Mouse (Mus musculus): ENCODE measurements around the gene Gm9844. TPM values are rescaled to one million over a fixed set of nuclear protein-coding genes. Genes with fewer than 3 reads are reported as not detected.
A peak's percentile ranks its signal among the peaks of the same experiment; 100 is the strongest.

Gene Gm9844
- polyA plus RNA-seq, 1 experiment from 2014 or later: 24.3 TPM

- H3K36me3 ChIP-seq: no peaks in the 10 kb centered on the region
- H3K4me3 ChIP-seq: no peak overlapping the region
- DNase-seq (ENCODE audit: low spot score): peak; percentile 50
- WGBS: 37% methylated on average over 6 of the region's 6 CpGs
- H3K4me1 ChIP-seq (replicated peaks): peaks cover 30% of the 10 kb centered on the region
- H3K27ac ChIP-seq: 0 out of 2 replicates have a peak overlapping the region, but pooled peaks have one; percentile 35
- H3K27me3 ChIP-seq (ENCODE audit: insufficient read depth, poor library complexity, severe bottlenecking): no peaks in the 10 kb centered on the region
- no peaks in the 10 kb centered on the region for H3K9me3 ChIP-seq
These were observed 11.1 kb upstream of the Gm9844 start for GRCm38 (mm10) chr7:24850899-24851303.

GRCm38 (mm10) chr7:24851596-24852325 is 10.3 kb upstream of the Gm9844 start:
- Histone ChIP-seq H3K4me3 (no peak overlapping the region), H3K4me1 (replicated peaks) (peaks cover 28% of the 10 kb centered on the region), H3K9me3 (no peaks in the 10 kb centered on the region), H3K27me3 (ENCODE audit: insufficient read depth, poor library complexity, severe bottlenecking) (no peaks in the 10 kb centered on the region), H3K36me3 (no peaks in the 10 kb centered on the region), H3K27ac (peak overlapping the region; percentile 3; the same call in 1 of the 2 replicates)
- DNase-seq (ENCODE audit: low spot score): no peak
- WGBS: 89% methylated on average over 5 of the region's 5 CpGs

GRCm38 (mm10) chr7:24852557-24853232 is 9.3 kb upstream of the Gm9844 start:
- DNase-seq (ENCODE audit: low spot score): no peak
- 80% methylated on average over 8 of the region's 8 CpGs for WGBS
- Histone ChIP-seq H3K36me3 (no peaks in the 10 kb centered on the region), H3K9me3 (no peaks in the 10 kb centered on the region), H3K27ac (peak overlapping the region; percentile 72; the same call in 1 of the 2 replicates), H3K4me3 (no peak overlapping the region), H3K4me1 (replicated peaks) (peaks cover 33% of the 10 kb centered on the region), H3K27me3 (ENCODE audit: insufficient read depth, poor library complexity, severe bottlenecking) (no peaks in the 10 kb centered on the region)

GRCm38 (mm10) chr7:24853233-24853563 is 8.8 kb upstream of the Gm9844 start:
- Histone ChIP-seq H3K9me3 (no peaks in the 10 kb centered on the region), H3K36me3 (no peaks in the 10 kb centered on the region), H3K27ac (peak overlapping the region; percentile 72), H3K4me3 (no peak overlapping the region), H3K4me1 (replicated peaks) (peaks cover 33% of the 10 kb centered on the region), H3K27me3 (ENCODE audit: insufficient read depth, poor library complexity, severe bottlenecking) (no peaks in the 10 kb centered on the region)
- no peak for DNase-seq (ENCODE audit: low spot score)

- peak overlapping the region; percentile 72 for H3K27ac ChIP-seq
These were observed 8.3 kb upstream of the Gm9844 start for GRCm38 (mm10) chr7:24853695-24854094.

GRCm38 (mm10) chr7:24856460-24857120 is 5.4 kb upstream of the Gm9844 start:
- WGBS: 31% methylated on average over 6 of the region's 6 CpGs
- peak; percentile 7 for DNase-seq (ENCODE audit: low spot score)
- Histone ChIP-seq H3K27ac (peak overlapping the region; percentile 59), H3K27me3 (ENCODE audit: insufficient read depth, poor library complexity, severe bottlenecking) (no peaks in the 10 kb centered on the region), H3K36me3 (no peaks in the 10 kb centered on the region), H3K9me3 (no peaks in the 10 kb centered on the region), H3K4me3 (no peak overlapping the region), H3K4me1 (replicated peaks) (peaks cover 24% of the 10 kb centered on the region)

More at GRCm38 (mm10) chr7:24853695-24854094, 8.3 kb upstream of the Gm9844 start:
- Histone ChIP-seq H3K4me1 (replicated peaks) (peaks cover 33% of the 10 kb centered on the region), H3K36me3 (no peaks in the 10 kb centered on the region), H3K9me3 (no peaks in the 10 kb centered on the region), H3K4me3 (no peak overlapping the region; the same call in 1 of the 2 replicates), H3K27me3 (ENCODE audit: insufficient read depth, poor library complexity, severe bottlenecking) (no peaks in the 10 kb centered on the region)
- DNase-seq (ENCODE audit: low spot score): peak; percentile 11
- 45% methylated on average over 7 of the region's 7 CpGs for WGBS

GRCm38 (mm10) chr7:24859234-24859633 is 2.8 kb upstream of the Gm9844 start:
- peak overlapping the region; percentile 50; the same call in 1 of the 2 replicates for H3K27ac ChIP-seq
- WGBS: 87% methylated on average over 5 of the region's 5 CpGs
- no peaks in the 10 kb centered on the region for H3K9me3 ChIP-seq
- no peaks in the 10 kb centered on the region for H3K27me3 ChIP-seq (ENCODE audit: insufficient read depth, poor library complexity, severe bottlenecking)
- H3K4me3 ChIP-seq: no peak overlapping the region
- no peaks in the 10 kb centered on the region for H3K36me3 ChIP-seq
- peaks cover 12% of the 10 kb centered on the region; the same call in 1 of the 2 replicates for H3K4me1 ChIP-seq (replicated peaks)
- DNase-seq (ENCODE audit: low spot score): no peak

- no peaks in the 10 kb centered on the region for H3K9me3 ChIP-seq
- DNase-seq (ENCODE audit: low spot score): no peak
- WGBS: 92% methylated on average over 4 of the region's 4 CpGs
These were observed 840 bp downstream of the Gm9844 start for GRCm38 (mm10) chr7:24862853-24863252.

GRCm38 (mm10) chr7:24864156-24864555 is 2.1 kb downstream of the Gm9844 start:
- DNase-seq (ENCODE audit: low spot score): no peak
- 39% methylated on average over 6 of the region's 6 CpGs for WGBS
- Histone ChIP-seq H3K4me1 (replicated peaks) (peaks cover 4% of the 10 kb centered on the region; the same call in 1 of the 2 replicates), H3K36me3 (no peaks in the 10 kb centered on the region), H3K27me3 (ENCODE audit: insufficient read depth, poor library complexity, severe bottlenecking) (peaks cover 9% of the 10 kb centered on the region; the same call in 1 of the 2 replicates), H3K9me3 (no peaks in the 10 kb centered on the region), H3K27ac (no peak overlapping the region), H3K4me3 (no peak overlapping the region)

More at GRCm38 (mm10) chr7:24862853-24863252, 840 bp downstream of the Gm9844 start:
- no peaks in the 10 kb centered on the region for H3K36me3 ChIP-seq
- H3K27me3 ChIP-seq (ENCODE audit: insufficient read depth, poor library complexity, severe bottlenecking): peaks cover 4% of the 10 kb centered on the region; the same call in 1 of the 2 replicates
- no peak overlapping the region for H3K4me3 ChIP-seq
- H3K4me1 ChIP-seq (replicated peaks): peaks cover 4% of the 10 kb centered on the region; the same call in 1 of the 2 replicates
- no peak overlapping the region for H3K27ac ChIP-seq

GRCm38 (mm10) chr7:24869080-24869479 is 7.1 kb downstream of the Gm9844 start:
- 66% methylated on average over 17 of the region's 17 CpGs for WGBS
- H3K9me3 ChIP-seq: peaks cover 11% of the 10 kb centered on the region; the same call in 1 of the 2 replicates
- DNase-seq (ENCODE audit: low spot score): no peak
- H3K27me3 ChIP-seq (ENCODE audit: insufficient read depth, poor library complexity, severe bottlenecking): peaks cover 28% of the 10 kb centered on the region
- no peaks in the 10 kb centered on the region for H3K36me3 ChIP-seq
- H3K4me1 ChIP-seq (replicated peaks): peaks cover 13% of the 10 kb centered on the region
- no peak overlapping the region for H3K27ac ChIP-seq
- no peak overlapping the region for H3K4me3 ChIP-seq

GRCm38 (mm10) chr7:24869532-24870165 is 7.6 kb downstream of the Gm9844 start, which contains the start of the genes Lypd4 and Dmrtc2:
Lypd4 (minus strand) TSS chr7:24869941.
Dmrtc2 (plus strand) TSS chr7:24870057.
- 47% methylated on average over 41 of the region's 41 CpGs for WGBS
- H3K4me3 ChIP-seq: no peak within 1 kb of the TSS
- no peak within 1 kb of the TSS for H3K27ac ChIP-seq
- H3K36me3 ChIP-seq: no peaks in the 10 kb centered on the region
- peaks cover 11% of the 10 kb centered on the region; the same call in 1 of the 2 replicates for H3K9me3 ChIP-seq
- peaks cover 28% of the 10 kb centered on the region for H3K27me3 ChIP-seq (ENCODE audit: insufficient read depth, poor library complexity, severe bottlenecking)
- H3K4me1 ChIP-seq (replicated peaks): peaks cover 9% of the 10 kb centered on the region
- DNase-seq (ENCODE audit: low spot score): peak; percentile 45

GRCm38 (mm10) chr7:24877588-24877987 is 15.6 kb downstream of the Gm9844 start:
- H3K36me3 ChIP-seq: no peaks in the 10 kb centered on the region
- no peak overlapping the region for H3K4me3 ChIP-seq
- H3K27me3 ChIP-seq (ENCODE audit: insufficient read depth, poor library complexity, severe bottlenecking): 0 out of 2 replicates have a peak, but pooled peaks cover 2% of the 10 kb centered on the region
- DNase-seq (ENCODE audit: low spot score): no peak
- no peaks in the 10 kb centered on the region for H3K9me3 ChIP-seq
- WGBS: 88% methylated on average over 3 of the region's 3 CpGs
- no peak overlapping the region for H3K27ac ChIP-seq
- H3K4me1 ChIP-seq (replicated peaks): peaks cover 24% of the 10 kb centered on the region

Measured in hindbrain, embryonic 10.5 days (tissue).